Mouse (Mus musculus): ENCODE data around the gene Zcchc14. TPM values are rescaled to one million over a fixed set of nuclear protein-coding genes. Genes with fewer than 3 reads are reported as not detected.

Gene Zcchc14
- total RNA-seq, 2 experiments from 2014 or later = 138 to 140 TPM

DNA sequence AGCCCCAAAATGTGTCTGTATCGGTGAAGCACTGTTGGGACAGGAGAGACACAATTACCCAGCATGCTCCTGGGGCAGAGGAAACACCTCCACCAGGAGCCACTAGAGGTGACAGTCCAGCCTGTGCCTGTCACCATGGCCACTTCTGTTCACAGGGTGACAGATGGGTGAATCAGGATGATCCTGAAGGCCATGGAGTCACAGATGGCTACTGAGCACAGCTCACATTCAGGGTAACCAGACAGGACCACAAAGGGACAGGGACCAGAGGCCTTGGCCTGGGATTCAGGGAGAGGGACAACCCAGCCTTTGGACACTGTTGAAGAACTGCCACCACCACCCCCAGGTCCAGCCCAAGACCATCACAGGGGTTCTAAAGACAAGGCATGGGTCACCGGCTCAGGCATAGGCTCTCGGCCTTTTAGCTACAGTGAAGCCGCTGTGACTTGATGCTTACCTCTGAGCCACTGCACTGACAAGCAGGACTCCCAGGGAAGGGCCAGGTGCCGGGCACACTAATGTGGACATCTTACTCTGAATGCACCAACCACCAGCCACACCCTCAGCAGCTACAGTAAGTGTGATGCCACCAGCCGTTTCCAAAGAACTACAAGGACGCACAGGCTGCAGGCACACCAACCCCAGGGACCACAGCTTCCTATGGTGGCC is 92.1 kb downstream of the Zcchc14 start:
- intact Hi-C loops (cut with DNase I) = no loop called here
- no peak for DNase-seq

DNA sequence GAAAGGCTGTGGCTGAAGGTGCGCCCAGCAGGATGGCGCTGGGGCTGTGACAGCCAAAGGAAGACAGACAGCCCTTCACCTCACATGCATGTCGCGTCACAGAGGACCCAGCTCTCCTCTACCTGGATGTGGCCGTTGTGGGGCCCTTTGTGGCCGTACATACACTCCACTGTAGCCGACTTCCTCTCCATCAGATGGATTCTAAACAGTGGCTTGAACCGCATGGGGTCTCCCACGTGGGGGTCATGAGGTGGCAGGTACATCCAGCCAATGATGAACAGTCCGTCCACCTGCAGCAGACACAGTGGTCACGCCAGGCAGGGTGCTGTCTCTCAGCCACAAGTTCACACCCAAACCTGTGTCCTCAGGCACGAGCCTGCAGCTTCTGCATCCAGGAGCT is 92.9 kb downstream of the Zcchc14 start:
- intact Hi-C loops (cut with DNase I) = no loop called here
- DNase-seq = no peak

DNA sequence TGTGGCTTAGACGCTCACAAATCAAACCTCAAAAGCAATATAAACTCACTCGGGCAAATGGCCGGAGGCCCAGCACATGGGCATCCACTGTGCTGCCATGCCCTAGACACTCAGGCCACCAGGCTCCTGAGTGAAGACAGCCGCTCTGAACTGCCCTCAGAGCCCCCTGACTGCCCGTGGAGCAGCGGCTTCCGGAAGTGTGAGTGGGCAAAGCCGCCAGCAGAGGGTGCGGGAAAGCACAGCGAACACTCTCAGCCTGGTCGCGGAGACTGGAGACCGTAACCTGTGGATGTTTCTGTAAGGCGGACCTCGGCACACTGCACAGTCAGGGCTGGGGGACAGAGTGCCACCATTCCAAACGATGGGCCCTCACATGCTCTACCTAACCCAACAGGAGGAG is 94.2 kb downstream of the Zcchc14 start:
- intact Hi-C loops (cut with DNase I) = no loop called here
- DNase-seq = no peak

DNA sequence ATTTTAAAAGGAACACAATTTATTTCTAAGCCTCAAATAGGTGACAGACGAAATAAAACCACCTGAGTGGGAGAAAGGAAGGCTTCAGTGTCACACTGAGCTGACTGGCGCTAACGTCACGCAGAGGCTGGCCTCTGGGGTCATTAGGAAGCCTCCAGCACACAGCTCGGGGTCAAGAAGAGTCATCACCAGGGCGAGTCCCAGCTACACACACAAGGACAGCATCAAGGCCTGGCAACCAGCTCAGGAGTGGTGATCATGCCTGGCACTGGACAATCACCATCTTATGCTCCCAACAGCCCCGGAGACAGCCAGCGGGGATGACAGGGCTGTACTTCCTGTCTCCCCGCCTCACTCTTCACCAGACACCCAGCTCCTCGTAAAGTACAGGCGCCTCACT is 95.0 kb downstream of the Zcchc14 start:
- intact Hi-C loops (cut with DNase I) = no loop called here
- no peak for DNase-seq

DNA sequence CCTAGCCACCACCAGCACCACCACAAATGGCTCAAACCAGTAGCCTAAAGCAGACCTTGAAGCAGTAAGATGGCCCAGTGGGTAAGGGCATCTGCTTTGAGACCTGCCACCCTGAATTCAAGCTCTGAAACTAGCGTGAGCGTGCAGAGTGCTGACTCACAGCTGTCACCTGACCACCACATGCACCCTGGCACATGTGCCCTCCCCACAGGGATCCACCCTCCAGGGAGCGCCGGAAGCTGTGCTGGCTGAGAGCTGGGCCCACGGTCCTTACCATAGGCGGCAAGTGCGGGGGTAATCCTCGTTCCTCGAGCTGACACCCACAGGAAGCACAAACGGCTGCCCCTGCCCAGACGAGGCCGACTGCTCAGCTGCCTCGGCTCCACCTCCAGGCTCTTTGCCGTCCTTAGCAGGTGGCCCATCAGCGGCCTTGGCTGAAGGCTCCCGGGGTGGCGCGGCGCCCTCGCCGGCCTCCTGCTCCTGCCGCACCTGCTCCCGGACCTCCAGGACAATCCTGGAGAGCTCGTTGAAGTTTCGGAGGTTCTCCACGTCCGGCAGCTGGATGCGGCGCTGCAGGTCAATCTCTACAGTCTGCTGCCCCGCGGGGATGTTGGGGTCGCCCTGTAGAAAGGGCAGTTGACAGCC is 98.7 kb downstream of the Zcchc14 start:
- DNase-seq = no peak
- intact Hi-C loops (cut with DNase I) = no loop called here

DNA sequence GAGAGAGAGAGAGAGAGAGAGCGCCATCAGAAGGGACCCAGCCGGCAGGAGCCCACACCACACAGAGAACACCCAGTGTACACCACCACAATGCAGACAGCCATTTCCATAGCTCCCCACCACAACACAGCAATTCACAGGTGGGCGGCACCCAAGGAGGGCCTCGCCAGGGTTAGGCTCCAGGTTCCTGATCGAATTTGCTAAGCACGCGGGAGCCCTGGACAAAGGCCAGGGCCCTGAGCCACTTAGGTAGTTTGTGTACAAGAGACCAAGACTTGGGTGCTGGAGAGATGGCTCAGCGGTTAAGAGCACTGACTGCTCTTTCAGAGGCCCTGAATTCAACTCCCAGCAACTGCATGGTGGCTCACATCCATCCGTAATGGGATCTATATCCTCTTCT is 100.2 kb downstream of the Zcchc14 start:
- DNase-seq = no peak
- intact Hi-C loops (cut with DNase I) = no loop called here

DNA sequence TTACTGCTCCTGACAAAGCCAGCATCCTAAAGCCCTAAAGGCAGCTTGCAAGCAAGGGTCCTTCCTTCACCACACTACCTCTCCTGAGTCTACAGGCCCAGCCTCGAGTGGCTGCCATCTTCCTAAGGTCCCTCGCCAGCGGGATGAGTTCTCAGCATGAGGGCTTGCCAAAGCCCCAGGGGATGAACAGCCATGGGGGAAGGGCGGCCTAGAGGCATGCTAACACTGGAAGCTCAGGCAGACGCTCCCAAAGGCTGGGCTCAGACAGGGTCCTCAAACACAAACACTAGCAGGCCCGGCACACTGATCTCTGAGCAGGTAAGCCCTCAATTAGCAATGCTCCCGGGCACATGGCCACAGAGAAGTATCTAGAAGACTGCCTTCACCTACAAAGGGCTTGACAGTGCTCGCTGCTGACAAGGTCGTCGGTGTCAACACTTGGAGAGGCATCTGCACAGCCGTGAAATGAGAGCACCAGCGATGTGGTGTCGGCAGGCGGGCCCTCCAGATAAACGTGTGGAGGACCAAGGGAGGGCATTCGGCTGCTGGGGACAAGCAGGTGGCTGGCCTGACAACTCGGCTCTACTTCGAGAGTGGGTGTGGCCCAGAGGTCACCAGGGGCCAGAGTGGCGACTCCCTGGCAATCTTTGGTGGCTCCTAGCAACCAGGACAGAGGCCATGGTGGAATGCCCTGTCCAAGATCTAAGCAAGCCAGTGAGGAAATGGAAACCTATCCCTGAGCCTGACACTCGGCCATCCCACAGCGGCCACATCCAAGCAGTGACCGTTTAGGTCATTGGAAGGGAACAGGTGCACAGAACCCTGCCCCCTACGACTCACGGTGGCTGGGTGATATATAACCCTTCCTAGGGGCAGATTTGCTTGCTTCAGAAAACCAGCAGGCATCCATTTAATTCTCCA is 101.4 kb downstream of the Zcchc14 start:
- intact Hi-C loops (cut with DNase I) = no loop called here
- DNase-seq = no peak

DNA sequence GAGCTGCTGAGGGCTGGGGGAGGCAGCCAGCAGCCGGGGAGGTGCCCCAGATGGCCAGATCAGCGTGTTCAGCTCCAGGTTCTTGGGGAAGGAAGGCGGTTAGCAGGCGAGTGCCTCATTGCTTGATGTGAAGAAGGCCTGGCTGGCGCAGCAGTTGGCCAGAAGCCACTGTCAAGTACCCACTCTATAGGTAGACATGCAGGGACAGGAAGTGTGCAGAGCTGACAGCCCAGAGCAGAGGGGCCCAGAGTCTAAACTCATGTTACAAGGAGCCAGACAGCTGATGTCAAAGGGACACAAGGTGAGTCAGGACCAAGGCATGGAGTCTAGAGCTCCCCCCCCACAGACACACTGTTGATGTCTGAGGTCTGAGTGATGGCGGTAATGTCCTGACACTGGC is 102.6 kb downstream of the Zcchc14 start:
- DNase-seq = no peak
- intact Hi-C loops (cut with DNase I) = no loop called here

Other genes starting within 250 kb of the Zcchc14 start
- not detected for gene 1700018B08Rik, start 108.6 kb downstream of the Zcchc14 start, total RNA-seq (2021)
- gene Fbxo31, start 74.1 kb downstream of the Zcchc14 start, total RNA-seq (2021) = 10 to 100 TPM; 64.1 to 67.3 TPM
- 100 to 1,000 TPM; 145 to 167 TPM for gene Map1lc3b, start 62.5 kb downstream of the Zcchc14 start, total RNA-seq (2021)
- gene Jph3, start 76.7 kb upstream of the Zcchc14 start, total RNA-seq (2021) = 100 to 1,000 TPM; 116 to 119 TPM
- gene Klhdc4, start 176.7 kb upstream of the Zcchc14 start, total RNA-seq (2021) = 10 to 100 TPM; 39.7 to 45.2 TPM

Measured in left cerebral cortex, postnatal 4 days (tissue).